Mouse (Mus musculus) gastrocnemius, postnatal 10 days (tissue): ENCODE measurements around the gene Tprg. TPM values are rescaled to one million over a fixed set of nuclear protein-coding genes. Genes with fewer than 3 reads are reported as not detected.

Experiments
- DNase-seq: peaks from one replicate; pipeline ENCODE4 v3.0.0; 2021; ENCODE audit warnings: mixed read lengths
- total RNA-seq, 2 experiments: library from RNA; stranded (reverse); gene quantifications; 2 replicates each; pipeline ENCODE4 v1.2.3; 2021

Gene Tprg
- total RNA-seq, 2 experiments from 2014 or later = not detected

- no peak for DNase-seq
Observed at GRCm38 (mm10) chr16:25333279-25334219, 46.9 kb downstream of the Tprg start.

- DNase-seq = no peak
Observed at GRCm38 (mm10) chr16:25335058-25335703, 48.6 kb downstream of the Tprg start.

- DNase-seq = peak; percentile 61
Observed at GRCm38 (mm10) chr16:25349626-25350025, 63.0 kb downstream of the Tprg start.

- DNase-seq = no peak
Observed at GRCm38 (mm10) chr16:25367834-25368233, 81.2 kb downstream of the Tprg start.

- no peak for DNase-seq
Observed at GRCm38 (mm10) chr16:25369984-25370412, 83.4 kb downstream of the Tprg start.

- DNase-seq = no peak
Observed at GRCm38 (mm10) chr16:25374121-25374520, 87.5 kb downstream of the Tprg start.

- DNase-seq = peak; percentile 8
Observed at GRCm38 (mm10) chr16:25374775-25375174, 88.2 kb downstream of the Tprg start.

- DNase-seq = peak; percentile 80
Observed at GRCm38 (mm10) chr16:25376720-25377373, 90.2 kb downstream of the Tprg start.

GRCm38 (mm10) chr16:25377695-25378094 lies 91.1 kb downstream of the Tprg start:
- DNase-seq = no peak

- DNase-seq = no peak
Observed at GRCm38 (mm10) chr16:25385498-25386192, 99.0 kb downstream of the Tprg start.

GRCm38 (mm10) chr16:25394676-25395075 lies 108.1 kb downstream of the Tprg start:
- DNase-seq = no peak

GRCm38 (mm10) chr16:25404156-25404555 lies 117.5 kb downstream of the Tprg start:
- DNase-seq = no peak

- DNase-seq = peak; percentile 8
Observed at GRCm38 (mm10) chr16:25407204-25407886, 120.7 kb downstream of the Tprg start.

- DNase-seq = no peak
Observed at GRCm38 (mm10) chr16:25408032-25408431, 121.4 kb downstream of the Tprg start.

GRCm38 (mm10) chr16:25411307-25411706 lies 124.7 kb downstream of the Tprg start:
- no peak for DNase-seq

GRCm38 (mm10) chr16:25413885-25414284 lies 127.3 kb downstream of the Tprg start:
- no peak for DNase-seq

GRCm38 (mm10) chr16:25415186-25415585 lies 128.6 kb downstream of the Tprg start:
- DNase-seq = no peak

GRCm38 (mm10) chr16:25417875-25418630 lies 131.4 kb downstream of the Tprg start:
- DNase-seq = no peak

GRCm38 (mm10) chr16:25422997-25423396 lies 136.4 kb downstream of the Tprg start:
- DNase-seq = no peak

- DNase-seq = no peak
Observed at GRCm38 (mm10) chr16:25424001-25424400, 137.4 kb downstream of the Tprg start.

- DNase-seq = no peak
Observed at GRCm38 (mm10) chr16:25424915-25425314, 138.3 kb downstream of the Tprg start.
